Mouse (Mus musculus) thymus, adult 2 months (tissue): ENCODE results near the gene Pex14. TPM values are rescaled to one million over a fixed set of nuclear protein-coding genes. Genes with fewer than 3 reads are reported as not detected.

Experiments used
- DNase-seq: peaks from one replicate; pipeline ENCODE4 v3.0.0; 2021
- H3K27ac ChIP-seq: fragments of 200-500 bp; 2 replicates; pipeline ENCODE4 v1.5.1; 2012; ENCODE audit warnings: low read length, control low read depth; ENCODE audit not compliant: control insufficient read depth, insufficient read depth
- H3K27me3 ChIP-seq: fragments of 200-500 bp; 2 replicates; pipeline ENCODE4 v1.6.1; 2012; ENCODE audit warnings: mild to moderate bottlenecking, low read length, moderate library complexity, mixed read lengths; ENCODE audit not compliant: control insufficient read depth, insufficient read depth
- H3K36me3 ChIP-seq: fragments of 200-500 bp; 2 replicates; pipeline ENCODE4 v1.6.1; 2012; ENCODE audit warnings: mild to moderate bottlenecking, low read length, moderate library complexity; ENCODE audit not compliant: control insufficient read depth, insufficient read depth
- H3K4me1 ChIP-seq: fragments of 200-500 bp; replicated peaks from 2 replicates; pipeline ENCODE4 v1.6.1; 2012; ENCODE audit warnings: low read length; ENCODE audit not compliant: control insufficient read depth, insufficient read depth
- H3K4me3 ChIP-seq: fragments of 200-500 bp; 2 replicates; pipeline ENCODE4 v1.5.1; 2012; ENCODE audit warnings: mild to moderate bottlenecking, low read length, control low read depth, moderate library complexity; ENCODE audit not compliant: control insufficient read depth, insufficient read depth
- CTCF ChIP-seq: fragments of 200-500 bp; IDR thresholded peaks from 2 replicates; pipeline ENCODE4 v1.5.1; 2012; ENCODE audit warnings: mild to moderate bottlenecking, control low read depth, low read length, moderate library complexity, borderline replicate concordance; ENCODE audit not compliant: control insufficient read depth, poor library complexity, insufficient read depth; ENCODE audit errors: extremely low read depth
- POLR2A ChIP-seq: fragments of 200-500 bp; IDR thresholded peaks from 2 replicates; pipeline ENCODE4 v1.6.1; 2012; ENCODE audit warnings: mild to moderate bottlenecking, low read length, control low read depth, moderate library complexity; ENCODE audit not compliant: control insufficient read depth, poor library complexity, insufficient read depth; ENCODE audit errors: extremely low read depth
- WGBS: fragments of 180-500 bp; shearing (Covaris S2); methylation state at CpG from one replicate; pipeline ENCODE4 v1.1.7; 2018; 5-methylcytosine and 5-hydroxymethylcytosine counted together
- polyA plus RNA-seq: library from polyadenylated mRNA; depleted of rRNA; stranded (reverse); fragments of >200 nt; gene quantifications from 2 replicates; pipeline ENCODE4 v1.2.3, GENCODE M21; 2012

The Pex14 gene
- polyA plus RNA-seq, 1 experiment: 40.4 TPM

DNA sequence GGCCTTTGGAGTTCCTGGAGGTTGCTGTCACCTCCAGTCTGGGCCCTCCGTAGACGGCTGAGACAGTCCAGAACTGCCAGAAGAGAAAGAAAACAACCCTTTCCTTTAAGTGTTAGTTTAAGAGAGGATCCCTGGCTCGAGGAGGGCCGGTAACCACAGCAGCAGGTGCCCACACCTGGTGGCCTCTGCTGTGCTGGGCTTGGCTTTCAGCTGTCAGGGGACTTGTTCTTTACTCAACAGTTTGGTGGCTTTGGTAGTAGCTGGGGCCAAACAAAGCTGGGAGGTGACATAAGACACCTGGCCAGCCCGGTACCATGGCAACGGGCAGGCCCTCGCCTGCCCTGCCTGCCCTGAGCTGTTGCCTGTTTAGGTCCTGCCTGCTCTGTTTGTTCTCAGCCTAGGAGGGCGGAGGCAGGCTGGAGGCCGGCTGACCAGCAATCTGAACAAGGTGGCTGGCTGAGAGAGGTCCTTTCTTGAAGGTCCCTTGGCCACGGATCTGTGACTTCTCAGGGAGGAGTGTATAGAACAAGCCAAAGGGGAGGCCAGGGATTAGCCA is 151.8 kb downstream of the Pex14 start:
- 89% methylated on average over 10 of the region's 10 CpGs for WGBS
- TF ChIP-seq POLR2A: no peak
- no peak for TF ChIP-seq CTCF
- no peak overlapping the region for H3K4me3 ChIP-seq
- H3K36me3 ChIP-seq: no peaks in the 10 kb centered on the region
- H3K27ac ChIP-seq: no peak overlapping the region
- H3K4me1 ChIP-seq: no peaks in the 10 kb centered on the region
- no peaks in the 10 kb centered on the region for H3K27me3 ChIP-seq
- DNase-seq: no peak

DNA sequence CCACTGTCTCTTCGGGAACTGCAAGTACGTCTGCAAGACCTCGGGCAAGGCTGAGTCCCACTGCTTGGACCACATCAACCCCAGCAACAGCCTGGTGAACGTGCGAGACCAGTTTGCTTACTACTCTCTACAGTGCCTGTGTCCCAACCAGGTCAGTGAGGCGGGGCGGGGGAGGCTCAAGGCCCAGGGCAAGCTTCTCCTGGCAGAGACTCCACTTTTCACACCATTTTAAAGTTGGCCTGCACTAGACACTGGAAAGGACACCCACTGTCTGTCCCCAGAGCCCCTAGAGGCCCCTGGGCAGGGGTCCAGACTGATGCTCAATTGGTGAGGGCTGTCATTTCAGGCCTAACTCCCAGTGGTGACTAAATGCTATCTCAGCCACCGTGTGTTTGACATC is 153.6 kb downstream of the Pex14 start:
- Histone ChIP-seq H3K4me1 (peaks cover 3% of the 10 kb centered on the region; the same call in 1 of the 2 replicates), H3K27me3 (no peaks in the 10 kb centered on the region; the same call in 1 of the 2 replicates), H3K27ac (no peak overlapping the region), H3K36me3 (no peaks in the 10 kb centered on the region), H3K4me3 (no peak overlapping the region)
- no peak for TF ChIP-seq CTCF
- no peak for TF ChIP-seq POLR2A
- 95% methylated on average over 8 of the region's 8 CpGs for WGBS
- DNase-seq: no peak

DNA sequence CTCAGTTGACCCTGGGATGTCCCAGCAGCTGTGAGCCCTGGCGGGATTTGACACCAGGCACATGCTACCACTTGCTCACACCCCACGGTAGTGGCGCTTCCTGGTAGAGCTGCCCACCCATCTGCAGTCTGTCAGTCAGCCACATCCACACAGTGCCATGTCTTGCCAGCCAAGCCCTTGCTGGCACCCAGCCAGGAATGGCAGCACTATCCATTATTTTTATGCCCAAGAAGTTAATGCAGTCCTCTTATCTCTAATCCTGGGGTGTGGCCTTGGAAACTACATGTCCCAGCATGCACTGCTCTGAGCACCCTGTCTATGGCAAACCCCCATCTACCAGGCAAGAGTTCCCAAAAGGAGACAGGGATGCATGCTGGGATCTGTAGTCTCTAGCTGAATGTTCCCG is 154.2 kb downstream of the Pex14 start:
- Histone ChIP-seq H3K36me3 (no peaks in the 10 kb centered on the region), H3K27me3 (no peaks in the 10 kb centered on the region; the same call in 1 of the 2 replicates), H3K4me1 (peaks cover 4% of the 10 kb centered on the region; the same call in 1 of the 2 replicates), H3K4me3 (no peak overlapping the region), H3K27ac (no peak overlapping the region)
- no peak for DNase-seq
- 95% methylated on average over 4 of the region's 4 CpGs for WGBS
- TF ChIP-seq POLR2A (no peak), CTCF (no peak)

DNA sequence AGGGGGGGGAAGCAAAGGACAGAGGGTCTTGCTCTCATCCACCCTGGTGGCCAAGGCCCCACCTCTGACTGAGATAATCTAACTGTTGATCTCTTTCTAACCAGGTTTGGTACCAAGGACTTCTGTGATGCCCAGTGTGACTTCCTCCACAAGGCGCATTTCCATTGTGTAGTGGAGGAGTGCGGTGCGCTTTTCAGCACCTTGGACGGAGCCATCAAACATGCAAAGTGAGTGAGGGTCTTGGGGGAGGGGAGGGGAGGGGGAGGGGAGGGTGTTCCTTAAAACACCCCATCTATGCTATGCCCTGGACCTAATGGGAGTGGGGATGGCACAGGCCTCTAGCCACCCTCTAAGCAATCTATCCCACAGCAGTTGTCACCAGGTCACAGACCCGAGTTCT is 156.6 kb downstream of the Pex14 start:
- Histone ChIP-seq H3K4me3 (no peak overlapping the region), H3K4me1 (peaks cover 4% of the 10 kb centered on the region; the same call in 1 of the 2 replicates), H3K27ac (no peak overlapping the region), H3K27me3 (no peaks in the 10 kb centered on the region; the same call in 1 of the 2 replicates), H3K36me3 (no peaks in the 10 kb centered on the region)
- no peak for DNase-seq
- 95% methylated on average over 5 of the region's 5 CpGs for WGBS
- TF ChIP-seq POLR2A (no peak), CTCF (no peak)

DNA sequence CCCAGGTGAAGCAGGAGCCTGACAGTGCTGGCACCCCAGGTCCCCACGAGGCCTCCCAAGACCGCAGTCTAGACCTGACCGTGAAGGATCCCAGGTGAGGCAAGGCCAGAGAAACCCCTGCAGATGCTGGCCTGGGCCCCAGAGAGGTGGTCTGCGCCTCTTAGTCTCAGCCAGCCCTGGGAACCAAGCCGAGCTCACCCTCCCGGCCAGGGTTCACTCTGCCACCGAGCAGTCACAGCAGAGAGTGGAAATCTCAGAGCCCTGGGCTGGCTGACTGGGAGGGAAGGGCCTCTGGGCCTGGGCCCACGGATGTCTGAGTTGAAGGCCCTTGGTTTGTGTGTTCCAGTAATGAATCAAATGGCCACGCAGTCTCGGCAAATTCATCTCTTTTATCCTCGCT is 158.4 kb downstream of the Pex14 start:
- Histone ChIP-seq H3K36me3 (no peaks in the 10 kb centered on the region), H3K4me1 (peaks cover 4% of the 10 kb centered on the region; the same call in 1 of the 2 replicates), H3K27ac (no peak overlapping the region), H3K27me3 (no peaks in the 10 kb centered on the region; the same call in 1 of the 2 replicates), H3K4me3 (no peak overlapping the region)
- 40% methylated on average over 11 of the region's 11 CpGs for WGBS
- 0 out of 2 replicates have a peak, but pooled peaks have one; percentile 25 for TF ChIP-seq CTCF
- no peak for TF ChIP-seq POLR2A
- no peak for DNase-seq

DNA sequence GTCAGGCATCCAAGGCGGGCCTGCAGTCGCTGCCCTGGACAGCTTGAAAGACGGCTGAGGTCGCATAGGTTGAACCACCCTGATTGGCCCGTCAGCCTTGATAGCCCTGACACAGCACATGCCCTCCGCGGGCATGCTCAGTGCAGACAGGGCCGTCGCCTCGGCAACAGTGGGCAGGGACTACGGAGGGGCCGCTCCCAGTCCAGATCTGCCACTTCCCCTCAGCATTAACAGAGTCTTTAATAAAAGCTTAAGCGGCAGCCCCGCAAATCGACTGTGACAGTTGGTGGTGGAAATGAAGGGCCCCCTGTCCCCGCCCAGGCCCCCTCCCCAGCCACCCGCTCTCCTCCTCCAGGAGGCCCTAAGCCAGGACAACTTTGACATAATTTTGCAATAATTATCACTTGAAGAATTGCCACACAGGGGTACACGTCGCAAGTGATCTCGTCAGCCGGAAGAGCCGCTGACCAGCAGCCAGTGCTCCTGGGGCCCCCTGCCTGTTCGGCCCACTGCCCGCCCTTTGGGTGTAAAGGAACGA is 158.9 kb downstream of the Pex14 start:
- Histone ChIP-seq H3K4me1 (peaks cover 4% of the 10 kb centered on the region; the same call in 1 of the 2 replicates), H3K4me3 (no peak overlapping the region), H3K36me3 (no peaks in the 10 kb centered on the region), H3K27me3 (no peaks in the 10 kb centered on the region; the same call in 1 of the 2 replicates), H3K27ac (no peak overlapping the region)
- TF ChIP-seq CTCF: no peak
- TF ChIP-seq POLR2A: no peak
- peak; percentile 9 for DNase-seq
- 5% methylated on average over 25 of the region's 25 CpGs for WGBS
